Mouse (Mus musculus) heart, postnatal 0 days (tissue): ENCODE results near the gene Rpp40. TPM values are rescaled to one million over a fixed set of nuclear protein-coding genes. Genes with fewer than 3 reads are reported as not detected.

Experiments
- ATAC-seq: fragments of 200-750 bp; cut with Nextera tagmentation; 2 replicates; pipeline ENCODE4 v1.8.0; 2017; ENCODE audit warnings: low read depth, moderate number of reproducible peaks, moderate library complexity; ENCODE audit not compliant: insufficient read depth
- DNase-seq: peaks from one replicate; pipeline ENCODE4 v3.0.0-alpha.2; 2016; ENCODE audit warnings: low spot score
- H3K27ac ChIP-seq: fragments of 300-500 bp; sonication (generic); 2 replicates; pipeline ENCODE4 v1.5.1; 2014; ENCODE audit warnings: low read depth, mild to moderate bottlenecking
- H3K27me3 ChIP-seq: fragments of 300-500 bp; sonication (generic); 2 replicates; pipeline ENCODE4 v1.6.1; 2014; ENCODE audit warnings: low read length, mixed read lengths; ENCODE audit not compliant: control insufficient read depth, insufficient read depth
- H3K36me3 ChIP-seq: fragments of 300-500 bp; sonication (generic); replicated peaks from 2 replicates; pipeline ENCODE4 v1.6.1; 2014; ENCODE audit warnings: low read length, mixed read lengths; ENCODE audit not compliant: control insufficient read depth, insufficient read depth
- H3K4me1 ChIP-seq: fragments of 300-500 bp; sonication (generic); 2 replicates; pipeline ENCODE4 v1.6.1; 2014; ENCODE audit warnings: antibody characterized with exemption; ENCODE audit not compliant: control insufficient read depth, insufficient read depth
- H3K4me2 ChIP-seq: fragments of 300-500 bp; sonication (generic); 2 replicates; pipeline ENCODE4 v1.6.1; 2014; ENCODE audit warnings: low read depth, mild to moderate bottlenecking, low read length, moderate library complexity
- H3K4me3 ChIP-seq: fragments of 300-500 bp; sonication (generic); 2 replicates; pipeline ENCODE4 v1.5.1; 2014; ENCODE audit warnings: low read depth, low read length
- H3K9ac ChIP-seq: fragments of 300-500 bp; sonication (generic); replicated peaks from 2 replicates; pipeline ENCODE4 v1.6.1; 2014; ENCODE audit warnings: low read depth, low read length, mixed read lengths
- H3K9me3 ChIP-seq: fragments of 300-500 bp; sonication (generic); replicated peaks from 2 replicates; pipeline ENCODE4 v1.6.1; 2016; ENCODE audit warnings: low read length; ENCODE audit not compliant: control insufficient read depth
- CTCF ChIP-seq: IDR thresholded peaks from 2 replicates; pipeline ENCODE4 v1.5.1; 2016; ENCODE audit warnings: antibody characterized with exemption, control low read depth, low read depth
- EP300 ChIP-seq: IDR thresholded peaks from 2 replicates; pipeline ENCODE4 v1.6.1; 2016; ENCODE audit warnings: antibody characterized with exemption, low read depth
- WGBS: fragments of 180-500 bp; shearing (Covaris S2); extraction: QIAGEN DNeasy Blood & Tissue Kit; methylation state at CpG from one replicate; pipeline ENCODE4 v1.1.7; 2014; 5-methylcytosine and 5-hydroxymethylcytosine counted together
- polyA plus RNA-seq: library from polyadenylated mRNA; unstranded; fragments of >200 nt; fragmentation: Nextera tagmentation; extraction: Ambion mirVana; gene quantifications from 2 replicates; pipeline ENCODE4 v1.2.1, GENCODE M21; 2015
- total RNA-seq: library from RNA; depleted of rRNA; stranded (reverse); fragments of >200 nt; gene quantifications from 2 replicates; pipeline ENCODE4 v1.2.3, GENCODE M21; 2014; ENCODE audit warnings: low replicate concordance

The Rpp40 gene
- total and polyA plus RNA-seq, 2 experiments from 2014 or later = 5.9 to 7.5 TPM

GRCm38 (mm10) chr13:35871107-35871506, 35.1 kb downstream of the Rpp40 start:
- Histone ChIP-seq H3K4me3 (no peak overlapping the region), H3K36me3 (peaks cover 17% of the 10 kb centered on the region; the same call in 1 of the 2 replicates), H3K27ac (no peak overlapping the region), H3K27me3 (no peaks in the 10 kb centered on the region), H3K4me1 (no peaks in the 10 kb centered on the region), H3K9ac (no peak overlapping the region), H3K4me2 (no peak overlapping the region), H3K9me3 (no peaks in the 10 kb centered on the region)
- ATAC-seq = no peak
- DNase-seq = no peak
- TF ChIP-seq CTCF (no peak), EP300 (no peak)
- 66% methylated on average over 3 of the region's 3 CpGs for WGBS

GRCm38 (mm10) chr13:35870659-35871058, 35.5 kb downstream of the Rpp40 start:
- Histone ChIP-seq H3K36me3 (peaks cover 17% of the 10 kb centered on the region; the same call in 1 of the 2 replicates), H3K4me1 (no peaks in the 10 kb centered on the region)

GRCm38 (mm10) chr13:35860916-35861315, 45.2 kb downstream of the Rpp40 start:
- WGBS = 29% methylated on average over 8 of the region's 8 CpGs
- peak; percentile 71; the same call in 1 of the 2 replicates for ATAC-seq
- Histone ChIP-seq H3K4me3 (no peak overlapping the region), H3K36me3 (peaks cover 20% of the 10 kb centered on the region), H3K27me3 (no peaks in the 10 kb centered on the region), H3K9ac (no peak overlapping the region), H3K27ac (peak overlapping the region; percentile 44), H3K9me3 (no peaks in the 10 kb centered on the region), H3K4me1 (peaks cover 12% of the 10 kb centered on the region), H3K4me2 (0 out of 2 replicates have a peak overlapping the region, but pooled peaks have one; percentile 18)
- peak; percentile 21 for DNase-seq
- TF ChIP-seq EP300 = no peak
- no peak for TF ChIP-seq CTCF

More at GRCm38 (mm10) chr13:35870659-35871058, 35.5 kb downstream of the Rpp40 start:
- DNase-seq (no peak), ATAC-seq (no peak)
- Histone ChIP-seq H3K27ac (no peak overlapping the region), H3K4me3 (no peak overlapping the region), H3K9ac (no peak overlapping the region), H3K9me3 (no peaks in the 10 kb centered on the region), H3K4me2 (no peak overlapping the region), H3K27me3 (no peaks in the 10 kb centered on the region)
- 80% methylated on average over 8 of the region's 8 CpGs for WGBS
- TF ChIP-seq CTCF = no peak
- TF ChIP-seq EP300 = no peak

- Histone ChIP-seq H3K36me3 (peaks cover 15% of the 10 kb centered on the region), H3K4me1 (peaks cover 12% of the 10 kb centered on the region), H3K4me3 (no peak overlapping the region), H3K27me3 (no peaks in the 10 kb centered on the region), H3K4me2 (no peak overlapping the region), H3K27ac (no peak overlapping the region), H3K9me3 (no peaks in the 10 kb centered on the region), H3K9ac (no peak overlapping the region)
- WGBS = 82% methylated on average over 7 of the region's 7 CpGs
- DNase-seq (no peak), ATAC-seq (no peak)
- no peak for TF ChIP-seq EP300
- no peak for TF ChIP-seq CTCF
These were observed 48.7 kb downstream of the Rpp40 start for GRCm38 (mm10) chr13:35857486-35857885.

GRCm38 (mm10) chr13:35852851-35853575, 53.1 kb downstream of the Rpp40 start:
- H3K4me1 ChIP-seq = 0 out of 2 replicates have a peak, but pooled peaks cover 5% of the 10 kb centered on the region
- no peak overlapping the region for H3K4me3 ChIP-seq
- no peak for DNase-seq
- no peak overlapping the region for H3K9ac ChIP-seq
- no peak for TF ChIP-seq CTCF
- no peaks in the 10 kb centered on the region for H3K27me3 ChIP-seq
- H3K36me3 ChIP-seq = peaks cover 11% of the 10 kb centered on the region
- no peaks in the 10 kb centered on the region for H3K9me3 ChIP-seq
- 92% methylated on average over 2 of the region's 2 CpGs for WGBS
- no peak overlapping the region for H3K27ac ChIP-seq
- no peak for ATAC-seq
- H3K4me2 ChIP-seq = no peak overlapping the region
